Mouse (Mus musculus): ENCODE results near the gene Hist4h4. TPM values are rescaled to one million over a fixed set of nuclear protein-coding genes. Genes with fewer than 3 reads are reported as not detected.
A peak's percentile ranks its signal among the peaks of the same experiment; 100 is the strongest.

The Hist4h4 gene
- total RNA-seq (2014; rRNA removed) (8.8 and 9.9 TPM in 2 replicates), polyA plus RNA-seq (2012; rRNA removed) (0.15 and 0.21 TPM in 2 replicates)

DNA sequence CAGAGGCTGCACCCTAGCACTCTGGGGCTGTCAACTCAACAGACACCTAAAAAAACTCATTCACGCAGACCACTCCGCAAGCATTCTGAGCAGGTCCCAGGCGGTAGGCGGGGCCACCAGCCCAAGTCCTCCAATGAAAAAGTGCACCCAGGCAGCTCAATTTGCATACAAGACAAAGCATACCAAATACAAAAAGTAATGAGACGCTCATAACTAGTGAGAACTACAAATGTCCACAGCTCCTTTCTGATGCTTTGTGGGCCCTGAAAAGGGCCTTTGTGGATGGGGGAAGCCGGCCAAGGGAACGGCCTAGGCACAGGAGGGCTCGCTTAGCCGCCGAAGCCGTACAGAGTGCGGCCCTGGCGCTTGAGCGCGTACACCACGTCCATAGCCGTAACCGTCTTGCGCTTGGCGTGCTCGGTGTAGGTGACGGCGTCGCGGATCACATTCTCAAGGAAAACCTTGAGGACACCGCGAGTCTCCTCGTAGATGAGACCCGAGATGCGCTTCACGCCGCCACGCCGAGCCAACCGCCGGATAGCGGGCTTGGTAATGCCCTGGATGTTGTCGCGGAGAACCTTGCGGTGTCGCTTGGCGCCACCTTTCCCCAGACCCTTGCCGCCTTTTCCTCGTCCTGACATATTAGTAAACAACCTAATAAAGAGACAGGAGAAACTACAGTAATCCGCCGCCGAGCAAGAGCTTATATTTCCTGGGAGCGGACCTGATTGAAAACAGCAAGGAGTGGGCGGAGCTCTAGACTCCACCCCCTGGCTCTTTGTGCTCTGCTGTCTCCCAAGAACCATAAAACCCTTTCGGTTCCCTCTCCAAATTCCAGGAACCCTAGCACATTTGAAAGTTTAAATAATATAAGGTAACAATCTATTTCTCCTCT is at the start of gene Hist4h4:
Hist4h4 (minus strand) TSS at position 677 of the 895 bp plus-strand sequence.
- Histone ChIP-seq H3K36me3 (ENCODE audit: control insufficient read depth, insufficient read depth, low read length) (no peaks in the 10 kb centered on the region), H3K4me1 (ENCODE audit: control insufficient read depth, insufficient read depth, low read length) (peaks cover 7% of the 10 kb centered on the region; the same call in 1 of the 2 replicates), H3K27ac (replicated peaks; ENCODE audit: insufficient read depth, low read depth, low read length) (peak within 1 kb of the TSS; percentile 96), H3K27me3 (ENCODE audit: control insufficient read depth, insufficient read depth, low read length) (no peaks in the 10 kb centered on the region), H3K79me2 (ENCODE audit: control insufficient read depth, insufficient read depth, low read length) (no peaks in the 10 kb centered on the region; the same call in 1 of the 2 replicates), H3K9ac (ENCODE audit: low read depth, low read length) (peak within 1 kb of the TSS; percentile 95), H3K4me3 (ENCODE audit: insufficient read depth, low read depth, low read length) (peak within 1 kb of the TSS; percentile 68)
- peak; percentile 97 for TF ChIP-seq POLR2A (IDR thresholded peaks at IDR 0.05; ENCODE audit: extremely low read depth, insufficient read depth, low read length)
- no peak for TF ChIP-seq CTCF (IDR thresholded peaks at IDR 0.05; ENCODE audit: low read depth, low read length)
- under 1% methylated on average over 50 of the region's 50 CpGs for WGBS
- DNase-seq (ENCODE audit: extremely low read depth, low read depth, low spot score) = peak; percentile 90

DNA sequence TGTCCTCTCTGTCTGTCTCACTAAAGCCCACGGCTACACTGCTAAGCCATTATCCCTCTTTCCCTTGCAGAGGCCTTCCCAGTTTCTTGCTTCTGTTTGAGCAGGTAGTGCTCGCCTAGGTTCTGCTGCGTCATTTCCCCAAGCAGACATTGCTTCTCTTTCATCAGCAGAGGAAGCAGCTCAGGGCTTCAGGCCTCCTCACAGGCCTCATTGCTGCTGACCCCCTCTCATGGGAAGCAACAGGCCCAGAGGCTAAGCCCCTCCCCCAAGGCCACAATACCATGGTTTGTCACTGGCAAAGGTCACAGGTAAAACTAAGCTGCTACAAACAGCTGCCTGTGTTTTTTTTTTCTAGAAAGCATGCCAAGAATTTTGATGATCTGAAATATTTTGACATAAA is 48.5 kb upstream of the Hist4h4 start:
- no peak for DNase-seq (ENCODE audit: extremely low read depth, low read depth, low spot score)
- H3K4me1 ChIP-seq (ENCODE audit: control insufficient read depth, insufficient read depth, low read length) = no peaks in the 10 kb centered on the region
- 77% methylated on average over 3 of the region's 3 CpGs for WGBS
- H3K27ac ChIP-seq (replicated peaks; ENCODE audit: insufficient read depth, low read depth, low read length) = no peak overlapping the region
- no peaks in the 10 kb centered on the region for H3K27me3 ChIP-seq (ENCODE audit: control insufficient read depth, insufficient read depth, low read length)
- H3K4me3 ChIP-seq (ENCODE audit: insufficient read depth, low read depth, low read length) = no peak overlapping the region
- TF ChIP-seq POLR2A (IDR thresholded peaks at IDR 0.05; ENCODE audit: extremely low read depth, insufficient read depth, low read length) (no peak), CTCF (IDR thresholded peaks at IDR 0.05; ENCODE audit: low read depth, low read length) (no peak)
- no peaks in the 10 kb centered on the region for H3K79me2 ChIP-seq (ENCODE audit: control insufficient read depth, insufficient read depth, low read length)
- no peaks in the 10 kb centered on the region for H3K36me3 ChIP-seq (ENCODE audit: control insufficient read depth, insufficient read depth, low read length)
- H3K9ac ChIP-seq (ENCODE audit: low read depth, low read length) = no peak overlapping the region

DNA sequence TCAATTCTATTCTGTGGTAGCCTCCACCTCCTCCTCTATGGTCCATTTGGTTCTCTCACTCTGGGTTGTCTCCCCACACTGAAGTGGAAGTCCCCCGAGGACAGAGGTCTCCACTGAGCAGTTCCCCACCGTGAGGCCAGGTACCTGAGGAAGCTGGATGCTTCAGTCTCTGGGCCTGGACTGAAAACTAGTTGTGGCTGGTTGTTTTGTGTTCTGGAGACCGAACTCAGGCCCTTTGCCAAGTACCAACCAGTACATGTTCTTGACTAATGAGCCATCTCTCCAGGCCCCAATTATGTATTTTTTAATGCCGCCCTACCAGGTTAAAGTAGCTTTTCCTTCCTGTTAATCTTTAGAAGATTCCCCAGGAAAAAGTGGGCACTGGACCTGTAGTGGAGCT is 48.1 kb upstream of the Hist4h4 start:
- no peak for DNase-seq (ENCODE audit: extremely low read depth, low read depth, low spot score)
- Histone ChIP-seq H3K27me3 (ENCODE audit: control insufficient read depth, insufficient read depth, low read length) (no peaks in the 10 kb centered on the region), H3K4me3 (ENCODE audit: insufficient read depth, low read depth, low read length) (no peak overlapping the region), H3K36me3 (ENCODE audit: control insufficient read depth, insufficient read depth, low read length) (no peaks in the 10 kb centered on the region), H3K79me2 (ENCODE audit: control insufficient read depth, insufficient read depth, low read length) (no peaks in the 10 kb centered on the region), H3K4me1 (ENCODE audit: control insufficient read depth, insufficient read depth, low read length) (no peaks in the 10 kb centered on the region), H3K9ac (ENCODE audit: low read depth, low read length) (no peak overlapping the region), H3K27ac (replicated peaks; ENCODE audit: insufficient read depth, low read depth, low read length) (no peak overlapping the region)
- TF ChIP-seq POLR2A (IDR thresholded peaks at IDR 0.05; ENCODE audit: extremely low read depth, insufficient read depth, low read length) = no peak
- no peak for TF ChIP-seq CTCF (IDR thresholded peaks at IDR 0.05; ENCODE audit: low read depth, low read length)
- 87% methylated on average over 4 of the region's 4 CpGs for WGBS

GRCm38 (mm10) chr6:136850267-136850666 is 46.1 kb upstream of the Hist4h4 start:
- Histone ChIP-seq H3K27ac (replicated peaks; ENCODE audit: insufficient read depth, low read depth, low read length) (no peak overlapping the region), H3K4me1 (ENCODE audit: control insufficient read depth, insufficient read depth, low read length) (no peaks in the 10 kb centered on the region), H3K36me3 (ENCODE audit: control insufficient read depth, insufficient read depth, low read length) (no peaks in the 10 kb centered on the region), H3K4me3 (ENCODE audit: insufficient read depth, low read depth, low read length) (no peak overlapping the region), H3K9ac (ENCODE audit: low read depth, low read length) (no peak overlapping the region), H3K79me2 (ENCODE audit: control insufficient read depth, insufficient read depth, low read length) (no peaks in the 10 kb centered on the region), H3K27me3 (ENCODE audit: control insufficient read depth, insufficient read depth, low read length) (no peaks in the 10 kb centered on the region)
- WGBS = 77% methylated on average over 6 of the region's 6 CpGs
- DNase-seq (ENCODE audit: extremely low read depth, low read depth, low spot score) = no peak
- TF ChIP-seq POLR2A (IDR thresholded peaks at IDR 0.05; ENCODE audit: extremely low read depth, insufficient read depth, low read length) (no peak), CTCF (IDR thresholded peaks at IDR 0.05; ENCODE audit: low read depth, low read length) (no peak)

GRCm38 (mm10) chr6:136848971-136849370 is 44.8 kb upstream of the Hist4h4 start:
- Histone ChIP-seq H3K27me3 (ENCODE audit: control insufficient read depth, insufficient read depth, low read length) (no peaks in the 10 kb centered on the region), H3K36me3 (ENCODE audit: control insufficient read depth, insufficient read depth, low read length) (no peaks in the 10 kb centered on the region), H3K9ac (ENCODE audit: low read depth, low read length) (no peak overlapping the region), H3K27ac (replicated peaks; ENCODE audit: insufficient read depth, low read depth, low read length) (no peak overlapping the region), H3K4me3 (ENCODE audit: insufficient read depth, low read depth, low read length) (no peak overlapping the region), H3K79me2 (ENCODE audit: control insufficient read depth, insufficient read depth, low read length) (no peaks in the 10 kb centered on the region), H3K4me1 (ENCODE audit: control insufficient read depth, insufficient read depth, low read length) (no peaks in the 10 kb centered on the region)
- WGBS = 81% methylated on average over 5 of the region's 5 CpGs
- DNase-seq (ENCODE audit: extremely low read depth, low read depth, low spot score) = no peak
- TF ChIP-seq CTCF (IDR thresholded peaks at IDR 0.05; ENCODE audit: low read depth, low read length) (no peak), POLR2A (IDR thresholded peaks at IDR 0.05; ENCODE audit: extremely low read depth, insufficient read depth, low read length) (no peak)

DNA sequence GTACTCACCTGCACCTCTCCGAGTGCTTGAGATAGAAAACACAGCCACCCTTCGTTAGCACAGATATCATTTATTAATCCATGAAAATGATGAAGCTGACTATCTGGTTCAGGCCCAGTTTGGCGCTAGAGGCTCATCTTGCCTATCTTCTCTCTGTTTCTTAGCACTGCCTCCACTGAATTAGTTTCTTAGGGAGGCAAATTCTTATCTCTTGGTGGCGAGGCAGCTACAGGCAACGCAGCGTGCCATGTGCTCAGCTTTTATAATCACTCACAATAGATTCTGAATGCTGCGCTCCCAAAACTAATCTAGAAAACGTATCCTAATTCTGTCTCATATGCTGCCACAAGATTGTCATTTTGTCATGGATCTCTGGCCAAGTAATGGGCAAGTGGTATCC is 44.2 kb upstream of the Hist4h4 start:
- Histone ChIP-seq H3K27me3 (ENCODE audit: control insufficient read depth, insufficient read depth, low read length) (no peaks in the 10 kb centered on the region), H3K79me2 (ENCODE audit: control insufficient read depth, insufficient read depth, low read length) (no peaks in the 10 kb centered on the region), H3K9ac (ENCODE audit: low read depth, low read length) (no peak overlapping the region), H3K36me3 (ENCODE audit: control insufficient read depth, insufficient read depth, low read length) (no peaks in the 10 kb centered on the region), H3K4me1 (ENCODE audit: control insufficient read depth, insufficient read depth, low read length) (no peaks in the 10 kb centered on the region), H3K27ac (replicated peaks; ENCODE audit: insufficient read depth, low read depth, low read length) (no peak overlapping the region), H3K4me3 (ENCODE audit: insufficient read depth, low read depth, low read length) (no peak overlapping the region)
- no peak for TF ChIP-seq CTCF (IDR thresholded peaks at IDR 0.05; ENCODE audit: low read depth, low read length)
- no peak for TF ChIP-seq POLR2A (IDR thresholded peaks at IDR 0.05; ENCODE audit: extremely low read depth, insufficient read depth, low read length)
- DNase-seq (ENCODE audit: extremely low read depth, low read depth, low spot score) = no peak
- WGBS = 86% methylated on average over 8 of the region's 8 CpGs

All from liver, adult 2 months (tissue).